Mouse (Mus musculus): ENCODE results near the gene St6gal1. TPM values are rescaled to one million over a fixed set of nuclear protein-coding genes. Genes with fewer than 3 reads are reported as not detected.

The St6gal1 gene
- polyA plus RNA-seq, 1 experiment from 2014 or later, result 53.8 TPM

DNA sequence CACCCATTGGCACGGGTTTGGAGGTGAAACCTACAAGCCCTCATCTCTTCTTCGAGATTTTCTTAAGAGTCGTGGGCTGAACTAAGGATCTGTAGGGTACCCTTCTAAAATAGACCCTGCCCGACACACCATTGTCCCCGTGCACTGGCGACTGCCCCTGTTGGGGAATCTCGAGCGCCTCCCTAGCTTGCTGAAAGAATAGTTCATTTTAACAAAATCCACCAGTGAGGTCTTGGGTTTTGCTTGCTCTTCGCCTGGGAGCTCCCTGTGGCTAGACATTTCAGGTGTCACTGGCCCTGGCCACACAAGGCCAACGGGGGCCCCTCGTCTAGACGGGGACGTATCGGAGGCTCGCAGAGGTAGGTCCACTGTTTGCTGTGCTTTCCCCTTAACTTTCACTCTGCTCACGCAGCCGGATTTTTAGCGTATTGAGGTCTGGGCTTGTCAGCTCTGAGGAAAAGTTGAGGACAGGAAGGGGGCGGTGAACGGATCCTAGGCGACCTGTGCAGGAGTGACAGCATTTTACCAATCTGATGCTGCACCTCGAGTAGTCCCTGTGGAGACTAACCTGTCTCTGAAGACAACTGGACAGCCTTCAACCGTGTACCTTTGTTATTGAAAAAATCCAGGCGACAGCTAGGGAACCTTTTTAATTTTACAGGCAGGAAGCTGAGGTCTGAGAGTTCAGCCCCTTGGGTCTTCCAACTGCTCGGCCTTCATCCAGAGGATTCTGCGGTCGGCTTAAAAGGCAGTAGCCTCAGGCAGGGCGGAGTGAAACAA lies 1.5 kb downstream of the St6gal1 start:
- peak overlapping the region; percentile 96 for H3K27ac ChIP-seq (replicated peaks)
- peak overlapping the region; percentile 79 for H3K4me3 ChIP-seq
- WGBS, result under 1% methylated on average over 28 of the region's 28 CpGs
- H3K4me1 ChIP-seq, result peaks cover 46% of the 10 kb centered on the region
- peak; percentile 58 for ATAC-seq (replicated peaks)
- no peaks in the 10 kb centered on the region for H3K36me3 ChIP-seq
- peak overlapping the region; percentile 64 for H3K4me2 ChIP-seq (replicated peaks)
- H3K9me3 ChIP-seq, result no peaks in the 10 kb centered on the region
- H3K9ac ChIP-seq (replicated peaks), result peak overlapping the region; percentile 96
- H3K27me3 ChIP-seq, result no peaks in the 10 kb centered on the region

DNA sequence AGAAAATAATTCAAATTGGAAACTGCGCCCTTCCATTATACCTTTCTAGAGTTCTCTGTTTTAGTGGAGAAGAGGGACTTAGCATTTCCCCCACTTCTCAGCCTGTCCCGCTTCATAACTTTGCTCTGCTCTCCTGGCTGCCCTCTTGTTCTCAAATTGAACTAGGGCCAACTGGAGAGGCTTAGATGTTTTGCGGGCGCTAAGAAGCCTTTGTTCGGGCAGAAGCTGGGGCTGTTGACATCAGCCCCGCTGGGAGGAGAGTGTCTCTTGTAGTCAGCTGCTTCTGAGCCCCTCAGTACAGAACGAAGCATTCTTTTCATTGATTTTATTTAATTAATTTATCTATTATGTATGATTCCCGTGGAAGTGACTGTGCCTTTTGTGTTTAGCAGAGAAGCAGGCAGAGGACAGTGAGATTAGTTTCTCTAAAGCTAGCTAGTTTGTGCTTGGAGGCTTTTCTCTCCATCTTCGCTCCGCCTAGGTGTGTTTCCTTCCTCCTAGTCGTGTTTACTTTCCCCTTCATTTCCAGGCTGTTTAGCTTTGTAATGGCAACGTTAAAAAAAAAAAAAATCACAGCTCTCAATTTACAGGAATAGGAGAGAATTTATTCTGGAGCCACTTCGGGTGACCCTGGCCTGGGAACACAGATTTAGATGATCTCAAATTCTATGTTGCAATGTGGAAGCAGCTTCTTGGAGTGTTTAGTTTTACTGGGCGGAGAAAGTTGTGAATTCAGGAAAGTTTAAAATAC lies 2.2 kb downstream of the St6gal1 start:
- no peaks in the 10 kb centered on the region for H3K36me3 ChIP-seq
- no peaks in the 10 kb centered on the region for H3K9me3 ChIP-seq
- no peaks in the 10 kb centered on the region for H3K27me3 ChIP-seq
- ATAC-seq (replicated peaks), result no peak
- peak overlapping the region; percentile 96 for H3K9ac ChIP-seq (replicated peaks)
- H3K27ac ChIP-seq (replicated peaks), result peak overlapping the region; percentile 96
- 6% methylated on average over 14 of the region's 14 CpGs for WGBS
- H3K4me2 ChIP-seq (replicated peaks), result peak overlapping the region; percentile 64
- H3K4me1 ChIP-seq, result peaks cover 53% of the 10 kb centered on the region
- peak overlapping the region; percentile 79 for H3K4me3 ChIP-seq

DNA sequence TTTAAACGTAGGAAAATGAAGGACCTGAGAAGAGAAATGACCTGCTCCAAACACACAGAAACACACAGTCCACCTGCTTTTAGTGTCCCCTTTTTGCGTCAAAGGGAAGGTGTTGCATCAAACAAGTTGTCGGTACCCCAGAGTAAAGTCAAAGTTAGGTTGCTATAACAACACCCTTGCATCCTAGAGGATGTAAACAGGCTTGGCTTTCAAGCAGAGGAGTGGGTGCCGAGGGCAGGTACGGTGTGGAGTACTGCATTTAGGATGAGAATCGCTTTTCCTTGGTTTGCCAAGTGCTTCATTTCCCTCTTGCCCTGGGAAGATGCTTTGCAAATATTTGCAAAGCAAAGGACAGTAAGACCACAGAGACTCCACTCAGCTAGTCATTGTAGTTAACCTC lies 3.3 kb downstream of the St6gal1 start:
- Histone ChIP-seq H3K4me1 (peaks cover 56% of the 10 kb centered on the region), H3K9me3 (no peaks in the 10 kb centered on the region), H3K9ac (replicated peaks) (peak overlapping the region; percentile 24; the same call in 1 of the 2 replicates), H3K4me3 (peak overlapping the region; percentile 79), H3K27ac (replicated peaks) (no peak overlapping the region), H3K27me3 (no peaks in the 10 kb centered on the region), H3K36me3 (no peaks in the 10 kb centered on the region), H3K4me2 (replicated peaks) (peak overlapping the region; percentile 64)
- 28% methylated on average over 6 of the region's 6 CpGs for WGBS
- no peak for ATAC-seq (replicated peaks)

DNA sequence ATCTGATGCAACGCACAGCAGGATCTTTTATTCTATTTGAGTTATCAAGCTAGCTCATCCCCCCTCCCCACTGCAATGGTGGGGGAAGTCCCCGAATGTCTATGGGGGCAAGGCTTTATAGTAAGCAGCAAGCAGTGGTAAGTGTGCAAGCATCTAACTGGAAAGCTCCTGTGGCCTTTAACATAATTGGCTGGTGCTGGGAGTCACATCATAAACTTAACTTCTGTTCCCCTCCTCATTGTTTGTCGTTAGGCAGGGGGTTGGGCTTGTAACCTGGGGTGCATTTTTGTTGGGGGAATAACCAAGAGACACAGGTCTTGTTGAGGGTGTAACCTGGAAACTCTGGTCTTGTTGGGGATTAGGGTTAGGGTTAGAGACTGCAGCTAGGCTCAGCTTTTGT lies 3.9 kb downstream of the St6gal1 start:
- Histone ChIP-seq H3K9me3 (no peaks in the 10 kb centered on the region), H3K4me3 (peak overlapping the region; percentile 79), H3K27me3 (no peaks in the 10 kb centered on the region), H3K27ac (replicated peaks) (no peak overlapping the region), H3K9ac (replicated peaks) (0 out of 2 replicates have a peak overlapping the region, but pooled peaks have one; percentile 24), H3K4me2 (replicated peaks) (peak overlapping the region; percentile 64), H3K36me3 (no peaks in the 10 kb centered on the region), H3K4me1 (peaks cover 53% of the 10 kb centered on the region)
- ATAC-seq (replicated peaks), result no peak
- WGBS, result 28% methylated on average over 3 of the region's 3 CpGs

DNA sequence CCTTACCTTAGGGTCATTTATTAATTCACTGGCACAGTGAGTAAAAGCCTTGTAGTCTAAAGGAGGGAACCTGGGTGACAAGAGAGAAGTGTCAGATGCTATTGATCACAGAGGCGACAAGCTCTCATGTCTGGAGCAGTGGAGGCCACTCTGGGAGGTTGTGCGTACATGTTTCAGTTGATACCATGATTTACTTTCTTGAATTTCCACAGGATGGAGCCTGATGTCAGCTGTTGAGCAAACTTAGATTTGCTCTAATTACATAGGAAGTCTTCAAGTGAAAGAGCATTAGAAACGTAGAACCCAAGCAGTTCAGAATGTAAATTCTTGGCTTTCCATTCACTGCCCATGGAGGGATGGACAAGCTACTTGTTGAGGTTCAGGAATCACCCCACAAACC lies 5.4 kb downstream of the St6gal1 start:
- H3K9ac ChIP-seq (replicated peaks), result no peak overlapping the region
- H3K4me1 ChIP-seq, result peaks cover 44% of the 10 kb centered on the region
- H3K36me3 ChIP-seq, result 0 out of 2 replicates have a peak, but pooled peaks cover 5% of the 10 kb centered on the region
- no peak overlapping the region for H3K4me2 ChIP-seq (replicated peaks)
- H3K27me3 ChIP-seq, result no peaks in the 10 kb centered on the region
- 77% methylated on average over 3 of the region's 3 CpGs for WGBS
- ATAC-seq (replicated peaks), result no peak
- no peak overlapping the region for H3K27ac ChIP-seq (replicated peaks)
- no peak overlapping the region for H3K4me3 ChIP-seq
- no peaks in the 10 kb centered on the region for H3K9me3 ChIP-seq

DNA sequence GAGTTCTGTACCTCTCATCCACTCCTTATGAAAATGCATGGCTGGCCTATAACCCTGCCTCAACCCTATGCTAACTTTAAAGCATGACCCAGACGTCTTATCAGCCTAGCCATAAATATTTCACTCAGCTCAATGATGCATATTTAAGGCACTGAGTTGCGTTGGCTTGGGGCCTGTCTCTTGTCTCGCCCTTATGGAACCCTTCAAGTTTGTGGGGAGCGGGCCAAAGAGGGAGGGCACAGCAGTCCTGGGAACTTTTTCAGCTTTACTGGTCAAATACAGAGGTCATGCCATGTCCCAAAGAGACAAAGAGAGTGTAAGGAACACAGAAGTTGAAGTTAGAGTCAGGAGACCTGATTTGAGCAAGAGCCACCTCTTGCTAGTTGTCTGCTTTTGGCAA lies 6.6 kb downstream of the St6gal1 start:
- H3K4me2 ChIP-seq (replicated peaks), result no peak overlapping the region
- 70% methylated on average over 4 of the region's 4 CpGs for WGBS
- no peaks in the 10 kb centered on the region for H3K27me3 ChIP-seq
- H3K27ac ChIP-seq (replicated peaks), result no peak overlapping the region
- H3K9me3 ChIP-seq, result no peaks in the 10 kb centered on the region
- H3K4me1 ChIP-seq, result peaks cover 44% of the 10 kb centered on the region
- no peak overlapping the region for H3K9ac ChIP-seq (replicated peaks)
- H3K36me3 ChIP-seq, result 0 out of 2 replicates have a peak, but pooled peaks cover 5% of the 10 kb centered on the region
- H3K4me3 ChIP-seq, result no peak overlapping the region
- ATAC-seq (replicated peaks), result no peak

DNA sequence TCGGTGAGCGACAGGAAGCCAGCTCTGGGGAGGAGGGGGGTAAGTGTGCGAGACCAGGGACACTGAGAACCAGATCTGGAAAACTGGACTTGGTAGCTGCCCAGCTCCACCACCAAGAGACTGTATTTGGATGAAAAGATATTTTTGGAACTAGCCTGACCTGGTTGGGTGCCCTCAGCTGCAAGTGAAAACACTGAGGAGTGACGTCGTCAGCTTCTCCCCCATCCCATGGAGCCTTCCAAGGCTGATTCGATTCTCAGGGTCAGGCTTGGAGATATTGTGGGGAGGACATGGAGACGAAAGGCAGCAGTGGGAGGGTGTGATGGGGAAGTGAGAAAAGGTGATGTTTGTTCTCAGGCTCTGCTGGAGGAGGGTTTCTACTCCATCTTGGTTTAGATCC lies 8.2 kb downstream of the St6gal1 start:
- Histone ChIP-seq H3K4me3 (no peak overlapping the region), H3K9ac (replicated peaks) (no peak overlapping the region)
- WGBS, result 85% methylated on average over 7 of the region's 7 CpGs

DNA sequence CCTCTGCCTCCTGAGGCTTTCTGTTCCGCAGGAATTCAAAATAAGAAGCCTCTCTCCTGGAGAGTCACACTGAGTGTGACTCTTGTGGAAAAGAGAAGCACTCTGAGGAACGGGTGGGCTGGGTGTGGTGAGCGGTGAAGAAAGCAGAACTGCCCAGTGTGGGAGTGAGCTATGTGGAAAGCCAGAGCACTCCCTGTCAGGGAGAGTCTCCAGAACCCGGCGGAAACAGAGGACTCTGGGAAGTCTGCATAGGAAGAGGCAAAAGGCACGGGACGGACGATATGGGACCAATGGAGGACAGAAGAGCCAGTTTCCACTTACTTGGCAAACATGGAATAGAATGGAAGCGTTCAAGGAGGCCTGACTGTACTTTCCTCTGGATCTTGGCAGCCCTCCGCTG lies 9.0 kb downstream of the St6gal1 start:
- Histone ChIP-seq H3K9ac (replicated peaks) (no peak overlapping the region), H3K27ac (replicated peaks) (no peak overlapping the region), H3K36me3 (0 out of 2 replicates have a peak, but pooled peaks cover 5% of the 10 kb centered on the region), H3K4me3 (no peak overlapping the region), H3K27me3 (no peaks in the 10 kb centered on the region), H3K4me1 (peaks cover 36% of the 10 kb centered on the region), H3K9me3 (no peaks in the 10 kb centered on the region), H3K4me2 (replicated peaks) (no peak overlapping the region)
- ATAC-seq (replicated peaks), result no peak
- WGBS, result 93% methylated on average over 10 of the region's 10 CpGs

More for the DNA sequence above, 8.2 kb downstream of the St6gal1 start:
- ATAC-seq (replicated peaks), result no peak
- Histone ChIP-seq H3K4me1 (peaks cover 41% of the 10 kb centered on the region), H3K36me3 (0 out of 2 replicates have a peak, but pooled peaks cover 5% of the 10 kb centered on the region), H3K27me3 (no peaks in the 10 kb centered on the region), H3K4me2 (replicated peaks) (no peak overlapping the region), H3K9me3 (no peaks in the 10 kb centered on the region), H3K27ac (replicated peaks) (no peak overlapping the region)

DNA sequence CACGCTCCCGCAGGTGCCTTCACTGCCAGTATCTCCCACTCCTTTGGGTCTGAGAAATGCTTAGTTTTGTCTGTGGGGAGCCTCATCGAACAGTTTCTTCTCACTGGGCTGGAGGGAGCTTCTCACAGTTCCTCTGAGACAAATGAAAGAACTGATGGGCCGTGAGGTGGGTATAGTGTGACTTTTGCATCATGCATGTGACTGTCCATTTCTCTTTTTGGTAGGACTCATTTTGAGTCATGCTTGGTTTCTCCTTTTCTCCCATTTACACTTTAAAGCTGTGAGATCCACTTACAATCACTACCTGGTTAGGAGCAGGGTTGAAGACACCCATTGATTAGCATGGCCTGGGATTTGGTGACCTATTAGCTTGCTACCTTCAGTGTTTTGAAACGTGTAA lies 10.0 kb downstream of the St6gal1 start:
- Histone ChIP-seq H3K27me3 (no peaks in the 10 kb centered on the region), H3K9me3 (no peaks in the 10 kb centered on the region), H3K9ac (replicated peaks) (no peak overlapping the region), H3K36me3 (0 out of 2 replicates have a peak, but pooled peaks cover 5% of the 10 kb centered on the region), H3K4me3 (no peak overlapping the region), H3K4me1 (peaks cover 34% of the 10 kb centered on the region), H3K27ac (replicated peaks) (no peak overlapping the region), H3K4me2 (replicated peaks) (no peak overlapping the region)
- no peak for ATAC-seq (replicated peaks)
- WGBS, result 93% methylated on average over 5 of the region's 5 CpGs

DNA sequence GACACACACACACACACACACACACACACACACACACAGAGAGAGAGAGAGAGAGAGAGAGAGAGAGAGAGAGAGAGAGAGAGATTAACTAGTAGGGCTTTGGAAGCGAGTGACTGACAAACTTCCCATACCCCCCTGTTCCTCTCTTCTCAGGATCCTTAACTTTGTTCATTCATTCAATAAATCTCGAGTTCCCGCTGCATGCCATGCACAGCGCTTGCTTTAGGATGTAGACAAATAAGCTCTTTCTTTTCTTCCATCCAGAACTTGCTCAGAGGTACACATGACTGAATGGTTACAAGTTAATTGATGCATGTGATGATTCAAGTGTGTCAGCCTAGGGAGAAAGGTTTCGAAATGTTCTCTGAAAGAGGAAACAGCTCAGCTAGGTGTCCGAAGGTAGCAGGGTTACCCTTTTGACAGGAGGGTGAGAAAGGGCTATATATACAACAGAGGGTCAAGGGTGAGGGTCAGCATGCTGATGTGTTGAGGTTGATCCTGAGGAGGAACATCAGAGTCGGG lies 10.7 kb downstream of the St6gal1 start:
- H3K36me3 ChIP-seq, result 0 out of 2 replicates have a peak, but pooled peaks cover 5% of the 10 kb centered on the region
- H3K4me3 ChIP-seq, result no peak overlapping the region
- no peaks in the 10 kb centered on the region for H3K27me3 ChIP-seq
- no peak overlapping the region for H3K9ac ChIP-seq (replicated peaks)
- no peaks in the 10 kb centered on the region for H3K9me3 ChIP-seq
- ATAC-seq (replicated peaks), result no peak
- 54% methylated on average over 7 of the region's 7 CpGs for WGBS
- peaks cover 34% of the 10 kb centered on the region for H3K4me1 ChIP-seq
- H3K27ac ChIP-seq (replicated peaks), result no peak overlapping the region
- no peak overlapping the region for H3K4me2 ChIP-seq (replicated peaks)

DNA sequence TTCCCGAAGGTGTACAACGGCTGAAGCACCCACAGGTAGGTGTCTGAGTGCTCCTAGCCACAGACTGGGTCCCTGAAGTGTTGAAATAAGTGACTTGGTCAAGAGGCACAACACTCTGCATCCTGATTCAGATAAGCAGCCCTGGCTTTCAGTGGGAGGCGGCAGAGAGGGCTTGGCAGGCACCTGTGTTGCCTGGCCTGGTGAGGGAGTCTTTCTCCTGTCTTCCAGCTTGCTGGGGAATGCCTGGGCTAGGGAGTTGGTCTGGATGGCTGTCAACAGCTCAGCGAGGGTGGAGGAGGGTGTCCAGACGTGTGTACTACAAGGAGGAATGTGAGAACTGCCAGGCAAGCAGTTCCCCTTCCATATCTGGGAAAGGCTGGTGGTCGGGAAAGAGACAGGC lies 15.0 kb downstream of the St6gal1 start:
- H3K9me3 ChIP-seq, result no peaks in the 10 kb centered on the region
- no peak overlapping the region for H3K9ac ChIP-seq (replicated peaks)
- H3K27ac ChIP-seq (replicated peaks), result peak overlapping the region; percentile 82
- H3K4me3 ChIP-seq, result no peak overlapping the region
- WGBS, result 74% methylated on average over 6 of the region's 6 CpGs
- no peak overlapping the region for H3K4me2 ChIP-seq (replicated peaks)
- peaks cover 33% of the 10 kb centered on the region for H3K4me1 ChIP-seq
- 0 out of 2 replicates have a peak, but pooled peaks cover 2% of the 10 kb centered on the region for H3K36me3 ChIP-seq
- ATAC-seq (replicated peaks), result no peak
- H3K27me3 ChIP-seq, result no peaks in the 10 kb centered on the region

Measured in forebrain, embryonic 15.5 days (tissue).